Mouse (Mus musculus) layer of hippocampus, adult 11-12 months (tissue): ENCODE data around the gene Ppp2r1b.

Experiments used
- DNase-seq: peaks from one replicate; pipeline ENCODE4 v3.0.0; 2022; ENCODE audit warnings: low spot score

Ppp2r1b gene

GRCm38 (mm10) chr9:50868182-50868581 lies 23.1 kb downstream of the Ppp2r1b start:
- no peak for DNase-seq

- DNase-seq = no peak
These were observed 28.1 kb downstream of the Ppp2r1b start for GRCm38 (mm10) chr9:50873210-50873609.

- DNase-seq = no peak
These were observed 28.9 kb downstream of the Ppp2r1b start for GRCm38 (mm10) chr9:50874031-50874430.

- no peak for DNase-seq
These were observed 30.4 kb downstream of the Ppp2r1b start for GRCm38 (mm10) chr9:50875470-50875869.

DNA sequence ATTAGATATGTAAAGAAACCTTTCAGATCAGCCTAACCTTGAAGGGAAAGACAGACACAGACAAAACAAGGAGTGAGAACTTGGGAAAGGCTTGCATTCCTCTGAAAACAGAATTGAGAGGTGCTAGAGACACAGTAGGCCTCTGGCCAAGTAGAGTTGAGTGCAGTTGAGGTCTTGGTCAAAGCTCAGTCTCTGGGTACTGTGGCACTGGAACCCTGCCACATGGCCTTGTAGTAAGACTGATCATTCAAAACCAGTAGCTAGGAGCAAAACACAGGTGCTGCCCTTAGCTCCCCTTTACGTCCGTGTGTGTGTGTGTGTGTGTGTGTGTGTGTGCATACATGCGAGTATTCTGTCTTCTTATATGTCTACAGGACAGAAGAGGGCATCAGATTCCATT lies 31.2 kb downstream of the Ppp2r1b start:
- no peak for DNase-seq

DNA sequence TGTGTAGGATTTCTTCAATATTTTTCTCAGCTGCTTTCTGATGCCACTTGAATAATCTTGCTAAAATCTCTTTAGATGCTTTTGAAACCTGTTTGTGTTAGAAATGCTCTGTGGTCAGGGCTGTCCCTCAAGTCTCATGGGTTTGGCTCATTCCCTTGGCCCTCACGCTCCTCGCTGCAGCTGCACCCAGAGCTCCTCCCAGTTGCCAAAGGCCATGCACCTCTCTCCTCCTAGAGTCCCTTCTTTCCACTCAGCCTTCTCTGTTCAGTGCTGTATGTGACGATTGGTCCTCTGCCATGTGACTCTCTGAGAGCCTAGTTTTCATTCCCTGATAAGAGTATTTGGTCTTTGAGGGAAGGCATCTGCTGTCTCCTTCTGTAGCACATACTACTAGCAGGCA lies 32.3 kb downstream of the Ppp2r1b start:
- DNase-seq = no peak

- DNase-seq = no peak
These were observed 37.1 kb downstream of the Ppp2r1b start for GRCm38 (mm10) chr9:50882183-50882582.

- DNase-seq = no peak
These were observed 39.0 kb downstream of the Ppp2r1b start for GRCm38 (mm10) chr9:50884093-50884492.

- peak; percentile 71 for DNase-seq
These were observed 39.9 kb downstream of the Ppp2r1b start for GRCm38 (mm10) chr9:50884741-50885599.

DNA sequence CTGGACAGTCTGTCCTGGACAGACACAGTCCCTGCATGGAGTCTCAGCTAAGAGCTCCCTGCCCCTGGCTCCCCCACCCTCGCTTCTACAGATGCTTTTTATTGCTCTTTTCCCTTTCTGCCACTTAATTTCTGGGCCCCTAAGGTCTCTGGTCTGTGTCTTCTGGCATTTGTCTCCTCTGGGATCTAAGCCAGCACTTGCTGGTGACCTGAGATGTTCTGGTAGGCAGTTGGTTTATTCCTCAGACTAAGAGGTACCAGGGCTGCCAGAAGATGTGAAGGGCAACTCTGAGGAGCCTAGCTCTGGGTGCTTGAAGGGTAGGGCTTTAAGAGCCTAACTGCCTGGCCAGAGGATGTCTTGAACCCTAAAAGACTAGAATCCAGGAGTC lies 40.5 kb downstream of the Ppp2r1b start:
- no peak for DNase-seq

GRCm38 (mm10) chr9:50886870-50887269 lies 41.8 kb downstream of the Ppp2r1b start:
- DNase-seq = no peak

GRCm38 (mm10) chr9:50887351-50887750 lies 42.2 kb downstream of the Ppp2r1b start:
- DNase-seq = no peak

- DNase-seq = no peak
These were observed 44.1 kb downstream of the Ppp2r1b start for GRCm38 (mm10) chr9:50889211-50889610.

GRCm38 (mm10) chr9:50889964-50890363 lies 44.9 kb downstream of the Ppp2r1b start:
- no peak for DNase-seq

- no peak for DNase-seq
These were observed 45.5 kb downstream of the Ppp2r1b start for GRCm38 (mm10) chr9:50890494-50891090.

DNA sequence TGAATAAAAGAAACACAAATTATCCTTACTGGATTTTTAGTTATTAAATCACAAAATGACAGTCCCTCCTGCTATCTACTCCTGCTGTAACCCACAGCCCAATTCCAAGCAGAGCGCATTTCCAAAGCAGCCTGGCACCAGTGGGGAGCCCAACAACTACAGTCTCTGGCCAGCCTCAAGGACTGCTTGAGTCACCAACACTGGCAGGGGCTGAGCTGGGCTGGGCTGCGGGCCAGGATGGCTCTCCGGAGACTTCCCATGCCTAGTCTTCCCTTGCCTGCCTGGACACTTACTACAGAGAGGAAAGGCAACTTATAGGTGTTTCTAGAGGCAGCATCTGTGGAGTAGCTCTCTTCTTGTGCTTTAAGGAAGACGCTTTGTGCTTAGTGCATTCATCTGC lies 48.6 kb downstream of the Ppp2r1b start:
- peak; percentile 67 for DNase-seq

DNA sequence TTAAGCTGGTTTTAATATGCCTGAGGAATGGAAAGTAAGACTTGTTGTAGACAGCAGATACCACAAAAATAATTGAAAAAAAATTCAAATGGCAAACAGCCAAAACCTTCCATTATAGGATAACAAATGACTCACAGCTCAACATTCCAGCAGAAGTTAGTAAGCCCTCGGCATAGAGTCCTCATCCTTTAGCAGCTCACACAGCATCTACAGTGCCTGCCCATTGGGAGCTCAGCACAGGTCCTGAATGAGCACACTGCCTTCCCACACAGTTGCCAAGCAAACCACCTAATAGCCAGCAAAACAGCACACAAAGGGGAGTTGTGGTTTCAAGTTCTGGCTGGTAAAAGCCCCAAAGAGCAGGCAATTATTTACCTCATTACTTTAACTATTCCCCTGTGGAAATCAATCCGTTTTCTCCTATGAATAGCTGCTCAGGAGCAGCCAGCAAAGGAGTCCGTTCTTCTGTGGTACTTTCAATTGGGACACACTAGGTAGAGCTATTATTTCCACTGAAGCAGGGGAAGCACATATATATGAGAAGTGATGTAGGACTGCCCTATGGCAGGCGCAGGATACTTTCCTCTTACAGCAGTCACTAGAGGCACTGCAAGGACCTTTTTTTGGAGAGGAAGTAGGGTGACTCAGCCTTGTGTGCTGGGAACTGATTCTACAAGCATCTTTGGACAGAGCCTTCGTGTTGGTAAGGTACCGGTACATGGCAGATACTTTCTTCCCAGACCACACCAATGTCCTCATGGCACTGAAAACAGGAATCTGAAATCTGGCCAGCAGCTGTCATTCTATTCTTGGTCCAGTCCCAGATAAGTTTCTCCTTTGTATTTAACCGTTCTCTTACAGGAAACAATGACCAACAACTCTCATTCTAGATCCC lies 55.2 kb downstream of the Ppp2r1b start:
- no peak for DNase-seq

DNA sequence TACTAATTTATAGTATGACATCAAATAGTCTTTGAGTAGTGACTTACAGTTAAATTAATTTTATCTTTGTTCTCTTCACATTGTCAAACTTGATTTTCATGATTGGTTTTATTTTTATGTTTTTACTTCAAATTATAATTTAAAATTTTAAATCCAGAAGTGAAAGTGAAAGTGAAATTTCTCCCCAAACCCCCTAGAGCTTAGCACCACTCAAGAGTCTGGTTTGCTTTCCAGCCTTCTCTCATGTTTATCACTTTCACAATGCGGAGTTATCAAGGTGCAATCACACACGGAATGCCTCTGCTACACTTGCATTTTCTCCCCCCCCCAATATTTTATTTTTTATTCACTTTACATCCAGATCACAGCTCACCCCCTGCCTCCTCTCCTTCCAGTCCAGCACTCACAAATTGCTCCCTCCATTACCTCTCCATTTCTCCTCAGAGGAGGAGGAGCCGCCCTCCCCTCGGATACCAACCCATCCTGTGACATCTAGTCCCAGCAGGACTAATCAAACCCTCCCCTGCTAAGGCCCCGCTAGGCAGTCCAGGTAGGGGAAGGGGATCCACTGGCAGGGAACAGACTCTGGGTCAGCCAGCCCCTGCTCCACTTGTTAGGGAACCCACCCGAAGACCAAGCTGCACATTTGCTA lies 59.2 kb downstream of the Ppp2r1b start:
- no peak for DNase-seq

DNA sequence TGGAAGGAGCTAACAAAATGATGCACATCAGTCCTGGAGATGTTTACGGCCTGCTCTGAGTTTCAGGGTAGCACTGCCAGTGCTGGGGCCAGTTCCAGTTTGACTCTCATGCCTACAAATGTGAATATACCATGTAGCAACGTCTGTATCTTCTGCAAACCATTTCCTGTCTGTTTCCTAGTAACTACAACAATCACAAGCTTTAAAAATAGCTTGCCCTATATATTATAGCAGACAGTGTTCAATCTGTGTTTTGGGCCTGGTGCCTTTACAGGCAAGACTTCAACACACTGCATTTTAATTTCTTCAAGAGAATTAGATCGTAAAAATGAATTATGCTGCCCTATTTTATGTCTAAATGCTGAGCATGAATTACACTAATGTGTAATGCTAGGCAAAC lies 60.2 kb downstream of the Ppp2r1b start:
- no peak for DNase-seq

DNA sequence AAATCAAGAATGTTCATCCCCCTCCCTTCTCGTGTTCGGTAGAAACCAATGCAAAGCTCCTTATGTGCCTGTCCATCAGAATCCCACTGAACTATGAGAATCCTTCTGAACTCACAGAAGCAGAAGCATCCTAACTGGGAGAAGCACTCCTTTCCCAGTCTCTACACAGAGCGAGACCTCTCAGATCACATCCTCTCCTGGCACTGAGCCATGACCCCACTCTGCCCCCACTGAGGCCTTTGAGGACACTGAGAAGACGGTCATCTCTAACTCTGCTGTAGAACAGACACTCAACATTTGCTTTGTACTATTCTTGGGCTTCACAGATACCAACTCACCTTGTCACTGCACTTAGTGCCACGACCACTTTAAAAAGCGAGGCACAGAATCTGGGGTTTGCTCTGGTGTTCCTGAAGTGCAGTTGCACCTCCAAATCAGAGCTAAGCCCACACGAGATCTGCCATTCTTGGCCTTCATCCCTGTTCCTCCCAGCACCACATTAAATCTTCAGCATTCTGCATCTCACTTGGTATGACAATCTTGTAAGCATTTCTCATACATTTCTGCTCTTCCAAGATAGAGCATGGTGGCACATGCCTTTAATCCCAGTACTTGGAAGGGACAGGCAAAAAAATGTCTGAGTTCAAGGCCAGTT lies 66.9 kb downstream of the Ppp2r1b start:
- no peak for DNase-seq

DNA sequence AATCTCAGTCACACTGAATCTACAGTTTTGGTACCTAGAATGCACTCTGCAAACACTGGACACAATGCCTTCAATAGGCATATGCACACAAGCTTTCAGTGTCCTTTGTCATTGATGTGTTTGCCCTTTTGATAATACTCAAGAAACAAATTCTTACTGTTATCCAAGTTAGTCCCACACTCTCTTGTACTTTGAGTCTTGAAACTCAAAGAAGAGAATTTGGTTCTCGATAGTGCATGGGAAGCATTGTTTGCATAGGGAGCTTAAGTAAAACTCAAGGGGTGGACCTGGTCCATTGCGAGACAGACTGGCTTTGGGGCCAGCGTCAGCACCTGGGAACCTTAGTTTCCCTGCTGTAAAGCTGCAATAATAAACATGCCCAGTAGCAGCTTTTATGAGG lies 73.0 kb downstream of the Ppp2r1b start:
- DNase-seq = no peak

DNA sequence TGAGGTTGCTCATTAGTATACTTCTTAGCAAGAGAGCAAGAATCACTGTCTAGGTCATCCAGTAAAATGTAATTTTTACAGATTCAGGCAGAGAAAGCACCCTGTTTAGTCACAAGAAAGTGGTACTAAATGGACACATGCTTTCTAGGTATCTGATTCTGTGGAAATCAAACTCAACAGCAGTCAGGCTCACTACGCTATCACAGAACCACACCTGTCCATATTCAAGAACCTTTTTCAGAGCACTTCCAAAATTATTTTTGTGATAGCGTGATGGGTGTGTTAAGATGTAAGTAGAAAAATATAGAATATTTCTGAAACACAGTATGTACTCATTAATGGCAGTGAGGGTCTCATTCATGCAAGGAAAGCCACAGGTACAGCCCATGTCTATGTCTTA lies 74.5 kb downstream of the Ppp2r1b start:
- no peak for DNase-seq
